Mouse (Mus musculus) bone marrow, adult 2 months (tissue): ENCODE results near the gene Fig4.

ENCODE experiments used
- CTCF ChIP-seq: fragments of 200-500 bp; IDR thresholded peaks from 2 replicates; pipeline ENCODE4 v1.5.1; 2011; ENCODE audit warnings: low read length, control low read depth; ENCODE audit not compliant: control insufficient read depth, insufficient read depth
- POLR2A ChIP-seq: fragments of 200-500 bp; IDR thresholded peaks from 2 replicates; pipeline ENCODE4 v1.6.1; 2011; ENCODE audit warnings: low read depth, mild to moderate bottlenecking, control low read depth, low read length, borderline replicate concordance; ENCODE audit not compliant: control insufficient read depth

- TF ChIP-seq POLR2A (no peak), CTCF (no peak)
Observed at GRCm38 (mm10) chr10:41280177-41280576, 22.9 kb downstream of the Fig4 start.
